Mouse (Mus musculus): Measurements from ENCODE around the gene Echs1. TPM values are rescaled to one million over a fixed set of nuclear protein-coding genes. Genes with fewer than 3 reads are reported as not detected.
A peak's percentile ranks its signal among the peaks of the same experiment; 100 is the strongest.
"Not testable (repeated sequence)": the region's sequence is repeated elsewhere in the genome, so short reads cannot be mapped to it uniquely, and the experiment has no call there.

The Echs1 gene
- 100 to 1,000 TPM; 105 to 146 TPM for total RNA-seq (2021)
- long read RNA-seq, experiment 1, transcript Echs1-201 (8 exons, 1,557 nt) = major isoform, 159 of 173 reads
- long read RNA-seq, experiment 1, partial matches to known transcripts = 11 of 173 reads
- long read RNA-seq, experiment 1, other reads (novel, unspliced or antisense) = 3 of 173 reads
- long read RNA-seq, experiment 2, transcript Echs1-201 (8 exons, 1,557 nt) = major isoform, 279 of 297 reads
- long read RNA-seq, experiment 2, partial matches to known transcripts = 5 of 297 reads
- long read RNA-seq, experiment 2, other reads (novel, unspliced or antisense) = 13 of 297 reads

GRCm38 (mm10) chr7:140116329-140117054 lies at the start of gene Echs1:
Gene Echs1, minus strand, starts transcription at chr7:140116476.
- intact Hi-C loops (cut with DNase I) = no loop called here
- DNase-seq = peak; percentile 85 to 89

GRCm38 (mm10) chr7:140164664-140165063 lies 48.4 kb upstream of the Echs1 start, which contains the start of gene Olfr522:
Gene Olfr522, minus strand, starts transcription at chr7:140164764.
- DNase-seq = no peak
- intact Hi-C loops (cut with DNase I) = no loop called here

GRCm38 (mm10) chr7:140160363-140160762 lies 44.1 kb upstream of the Echs1 start:
- no peak for DNase-seq
- intact Hi-C loops (cut with DNase I) = no loop called here

- intact Hi-C loops (cut with DNase I) = no loop called here
- no peak for DNase-seq
Observed at GRCm38 (mm10) chr7:140154218-140154927, 38.1 kb upstream of the Echs1 start, which contains the start of gene Sprn. Gene Sprn, minus strand, starts transcription at chr7:140154877.

- DNase-seq = no peak
- intact Hi-C loops (cut with DNase I) = no loop called here
Observed at GRCm38 (mm10) chr7:140153829-140154217, 37.5 kb upstream of the Echs1 start.

GRCm38 (mm10) chr7:140153383-140153782 lies 37.1 kb upstream of the Echs1 start:
- intact Hi-C loops (cut with DNase I) = no loop called here
- no peak for DNase-seq

- DNase-seq = no peak
- intact Hi-C loops (cut with DNase I) = loop anchor here (5.0 kb wide), 1 partner anchor 167 kb away; the partner anchor contains the start of gene 6430531B16Rik
Observed at GRCm38 (mm10) chr7:140144550-140144949, 28.3 kb upstream of the Echs1 start.

GRCm38 (mm10) chr7:140141350-140141749 lies 25.1 kb upstream of the Echs1 start:
- intact Hi-C loops (cut with DNase I) = loop anchor here (1.0 to 5.0 kb wide), 2 partner anchors 63 to 164 kb away; partner anchors contain the start of gene 6430531B16Rik
- DNase-seq = peak in 1 of 2 experiments; percentile 48

GRCm38 (mm10) chr7:140138021-140138310 lies 21.7 kb upstream of the Echs1 start:
- intact Hi-C loops (cut with DNase I) = no loop called here
- no peak for DNase-seq

- peak; percentile 93 to 99 for DNase-seq
- intact Hi-C loops (cut with DNase I) = no loop called here
Observed at GRCm38 (mm10) chr7:140137135-140138020, 21.1 kb upstream of the Echs1 start, which contains the start of gene Mtg1. Gene Mtg1, plus strand, starts transcription at chr7:140137564.

GRCm38 (mm10) chr7:140135106-140135770 lies 19.0 kb upstream of the Echs1 start:
- no peak for DNase-seq
- intact Hi-C loops (cut with DNase I) = no loop called here

- intact Hi-C loops (cut with DNase I); DNase-seq: not testable (repeated sequence)
Observed at GRCm38 (mm10) chr7:140134033-140134432, 17.8 kb upstream of the Echs1 start.

- intact Hi-C loops (cut with DNase I); DNase-seq: not testable (repeated sequence)
Observed at GRCm38 (mm10) chr7:140132184-140132583, 15.9 kb upstream of the Echs1 start.

GRCm38 (mm10) chr7:140127911-140128310 lies 11.6 kb upstream of the Echs1 start:
- intact Hi-C loops (cut with DNase I) = no loop called here
- no peak for DNase-seq

GRCm38 (mm10) chr7:140126934-140127333 lies 10.7 kb upstream of the Echs1 start:
- intact Hi-C loops (cut with DNase I) = no loop called here
- DNase-seq = no peak

GRCm38 (mm10) chr7:140126022-140126350 lies 9.7 kb upstream of the Echs1 start:
- intact Hi-C loops (cut with DNase I) = no loop called here
- DNase-seq = no peak

GRCm38 (mm10) chr7:140125278-140126021 lies 9.2 kb upstream of the Echs1 start:
- peak; percentile 91 to 95 for DNase-seq
- intact Hi-C loops (cut with DNase I) = no loop called here

GRCm38 (mm10) chr7:140124382-140124781 lies 8.1 kb upstream of the Echs1 start:
- intact Hi-C loops (cut with DNase I) = no loop called here

GRCm38 (mm10) chr7:140122765-140123164 lies 6.5 kb upstream of the Echs1 start:
- intact Hi-C loops (cut with DNase I) = no loop called here
- DNase-seq = no peak

More at GRCm38 (mm10) chr7:140124382-140124781, 8.1 kb upstream of the Echs1 start:
- no peak for DNase-seq
